Mouse (Mus musculus): ENCODE data around the gene Daglb. TPM values are rescaled to one million over a fixed set of nuclear protein-coding genes. Genes with fewer than 3 reads are reported as not detected.

The Daglb gene
- 13.4 and 14.6 TPM in 2 replicates for polyA plus RNA-seq (2016; fragmentation: Nextera tagmentation; extraction: Ambion mirVana)

DNA sequence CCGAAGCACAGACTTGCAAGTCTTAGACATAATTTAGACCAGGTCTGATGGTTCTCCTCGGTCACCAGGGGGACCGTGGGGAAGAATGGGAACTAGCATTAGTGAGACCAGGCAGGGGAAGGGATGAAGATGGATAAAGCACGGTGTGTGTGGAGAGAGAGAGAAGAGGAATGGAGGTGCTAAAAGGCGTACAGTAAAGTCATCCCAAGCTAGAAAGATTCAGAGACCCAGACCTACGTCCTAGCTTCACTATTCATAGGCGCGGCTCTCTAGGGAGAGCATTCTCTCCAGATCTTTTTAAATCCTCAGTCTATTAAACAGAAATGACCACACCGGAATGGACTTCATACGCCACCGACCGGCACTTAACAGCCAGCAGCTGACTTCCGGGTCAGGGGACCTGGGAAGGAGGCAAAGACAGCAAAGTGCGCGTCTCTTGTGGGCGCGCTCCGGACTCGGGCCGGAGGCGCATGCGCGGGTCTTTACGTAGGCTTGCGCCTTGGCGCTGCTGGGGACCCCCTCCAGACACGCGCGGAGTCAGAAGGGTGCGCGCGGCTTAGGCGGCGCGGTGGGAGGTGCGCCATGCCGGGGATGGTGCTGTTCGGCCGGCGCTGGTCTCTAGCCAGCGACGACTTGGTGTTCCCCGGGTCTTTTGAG, at the start of gene Daglb:
Gene Daglb (plus strand): TSS at position 485 of the 657 bp plus-strand sequence.
- Histone ChIP-seq H3K9ac (peak within 1 kb of the TSS; percentile 75), H3K9me3 (replicated peaks) (no peaks in the 10 kb centered on the region), H3K36me3 (peaks cover 20% of the 10 kb centered on the region), H3K4me2 (replicated peaks) (peak within 1 kb of the TSS; percentile 74), H3K4me3 (peak within 1 kb of the TSS; percentile 78), H3K4me1 (peaks cover 14% of the 10 kb centered on the region), H3K27me3 (no peaks in the 10 kb centered on the region), H3K27ac (peak within 1 kb of the TSS; percentile 67)
- 4% methylated on average over 43 of the region's 43 CpGs for WGBS
- ATAC-seq (ENCODE audit: low FRiP score): peak; percentile 96

- WGBS: 87% methylated on average over 4 of the region's 4 CpGs
Observed at GRCm38 (mm10) chr5:143421484-143421883, 42.9 kb upstream of the Daglb start.

GRCm38 (mm10) chr5:143422990-143423389, 41.4 kb upstream of the Daglb start:
- no peaks in the 10 kb centered on the region for H3K4me1 ChIP-seq
- H3K4me2 ChIP-seq (replicated peaks): no peak overlapping the region
- ATAC-seq (ENCODE audit: low FRiP score): no peak
- H3K4me3 ChIP-seq: no peak overlapping the region
- no peaks in the 10 kb centered on the region for H3K27me3 ChIP-seq
- H3K27ac ChIP-seq: no peak overlapping the region
- WGBS: 86% methylated on average over 4 of the region's 4 CpGs
- H3K36me3 ChIP-seq: peaks cover 41% of the 10 kb centered on the region
- no peak overlapping the region for H3K9ac ChIP-seq
- H3K9me3 ChIP-seq (replicated peaks): no peaks in the 10 kb centered on the region

More at GRCm38 (mm10) chr5:143421484-143421883, 42.9 kb upstream of the Daglb start:
- Histone ChIP-seq H3K27ac (no peak overlapping the region), H3K36me3 (peaks cover 56% of the 10 kb centered on the region), H3K27me3 (no peaks in the 10 kb centered on the region), H3K9ac (no peak overlapping the region), H3K4me1 (no peaks in the 10 kb centered on the region), H3K4me2 (replicated peaks) (no peak overlapping the region), H3K9me3 (replicated peaks) (no peaks in the 10 kb centered on the region), H3K4me3 (no peak overlapping the region)
- ATAC-seq (ENCODE audit: low FRiP score): no peak

DNA sequence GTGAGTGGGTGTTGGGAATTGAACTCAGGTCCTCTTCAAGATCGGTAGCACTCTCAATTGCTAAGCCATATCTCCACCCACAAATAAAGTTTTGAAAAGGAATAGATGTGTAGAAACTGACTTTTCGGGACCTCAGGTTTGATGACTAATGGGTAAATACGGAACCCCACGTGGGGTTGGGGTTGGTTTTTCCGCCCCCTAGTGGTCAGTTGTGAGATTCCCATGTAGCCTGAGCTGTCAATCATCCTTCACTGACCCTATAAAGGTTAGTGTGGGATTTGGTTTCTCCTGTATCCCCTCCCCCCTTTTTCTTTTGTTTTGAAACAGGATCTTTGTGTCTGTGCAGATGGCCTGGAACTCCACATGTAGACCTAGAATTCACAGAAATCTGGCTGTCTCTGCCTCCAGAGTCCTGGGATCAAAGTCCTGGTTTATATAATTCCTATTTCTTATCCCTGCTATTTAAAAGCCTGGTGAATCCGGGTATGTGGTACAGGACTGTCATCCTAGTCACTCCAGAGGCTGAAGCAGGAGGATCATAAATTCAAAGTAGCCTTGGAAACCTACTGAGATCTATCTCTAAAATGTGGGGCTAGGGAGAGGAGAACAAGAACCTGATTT, 40.4 kb upstream of the Daglb start:
- WGBS: 37% methylated on average over 6 of the region's 6 CpGs
- Histone ChIP-seq H3K27ac (no peak overlapping the region), H3K9ac (no peak overlapping the region), H3K9me3 (replicated peaks) (no peaks in the 10 kb centered on the region), H3K36me3 (peaks cover 32% of the 10 kb centered on the region), H3K27me3 (no peaks in the 10 kb centered on the region), H3K4me1 (no peaks in the 10 kb centered on the region), H3K4me3 (no peak overlapping the region), H3K4me2 (replicated peaks) (no peak overlapping the region)
- no peak for ATAC-seq (ENCODE audit: low FRiP score)

GRCm38 (mm10) chr5:143434421-143434820, 30.0 kb upstream of the Daglb start:
- Histone ChIP-seq H3K9ac (no peak overlapping the region), H3K4me3 (no peak overlapping the region), H3K27ac (no peak overlapping the region), H3K27me3 (no peaks in the 10 kb centered on the region), H3K4me2 (replicated peaks) (no peak overlapping the region), H3K4me1 (no peaks in the 10 kb centered on the region), H3K36me3 (no peaks in the 10 kb centered on the region), H3K9me3 (replicated peaks) (no peaks in the 10 kb centered on the region)
- ATAC-seq (ENCODE audit: low FRiP score): no peak
- 0% methylated on average over 4 of the region's 4 CpGs for WGBS

DNA sequence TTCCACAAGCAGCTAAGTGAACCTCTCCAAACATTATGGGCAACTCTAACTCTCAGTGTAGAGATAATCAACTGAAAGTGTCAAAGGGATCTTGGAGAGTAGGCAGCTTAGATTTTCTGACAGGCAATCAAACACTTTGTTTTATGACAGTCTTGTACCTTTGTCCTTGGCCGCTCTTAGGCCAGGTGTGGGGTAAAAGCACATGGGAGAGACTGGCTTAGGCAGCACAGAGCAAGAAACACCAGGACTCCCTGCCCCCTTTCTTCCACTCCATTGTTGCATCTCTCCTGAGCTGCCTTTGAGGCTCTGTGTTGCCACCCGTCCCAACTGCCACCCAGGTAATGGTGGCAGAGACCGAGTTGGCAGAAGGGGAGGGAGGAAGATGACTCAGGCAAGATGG, 23.1 kb upstream of the Daglb start:
- 76% methylated on average over 3 of the region's 3 CpGs for WGBS

DNA sequence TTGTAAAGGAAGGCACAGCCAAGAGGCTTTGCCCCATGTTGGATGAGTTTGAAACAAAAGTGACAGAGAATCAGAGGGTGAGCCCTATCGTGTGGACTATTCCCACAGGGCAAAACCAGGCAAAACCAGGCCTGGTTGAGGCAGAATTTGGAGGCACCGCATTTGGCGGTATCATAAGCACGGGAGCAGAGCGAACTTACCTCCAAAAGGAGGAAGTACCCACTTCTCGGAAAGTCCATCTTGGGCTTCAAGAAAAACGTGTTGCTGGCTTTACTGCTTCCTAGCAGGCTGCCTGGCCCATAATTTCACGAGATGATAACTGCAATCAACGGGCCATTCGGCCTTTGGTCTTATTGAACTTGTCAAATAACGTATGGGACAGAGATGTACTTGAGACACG, 22.6 kb upstream of the Daglb start:
- no peaks in the 10 kb centered on the region for H3K9me3 ChIP-seq (replicated peaks)
- no peaks in the 10 kb centered on the region for H3K27me3 ChIP-seq
- no peak overlapping the region for H3K9ac ChIP-seq
- H3K27ac ChIP-seq: no peak overlapping the region
- no peak overlapping the region for H3K4me3 ChIP-seq
- H3K4me1 ChIP-seq: no peaks in the 10 kb centered on the region
- WGBS: 82% methylated on average over 12 of the region's 12 CpGs
- H3K36me3 ChIP-seq: no peaks in the 10 kb centered on the region
- no peak for ATAC-seq (ENCODE audit: low FRiP score)
- H3K4me2 ChIP-seq (replicated peaks): no peak overlapping the region

More for the DNA sequence above, 23.1 kb upstream of the Daglb start:
- no peaks in the 10 kb centered on the region for H3K36me3 ChIP-seq
- no peak overlapping the region for H3K4me2 ChIP-seq (replicated peaks)
- no peak overlapping the region for H3K9ac ChIP-seq
- no peaks in the 10 kb centered on the region for H3K9me3 ChIP-seq (replicated peaks)
- ATAC-seq (ENCODE audit: low FRiP score): no peak
- no peaks in the 10 kb centered on the region for H3K27me3 ChIP-seq
- no peak overlapping the region for H3K27ac ChIP-seq
- H3K4me1 ChIP-seq: no peaks in the 10 kb centered on the region
- H3K4me3 ChIP-seq: no peak overlapping the region

DNA sequence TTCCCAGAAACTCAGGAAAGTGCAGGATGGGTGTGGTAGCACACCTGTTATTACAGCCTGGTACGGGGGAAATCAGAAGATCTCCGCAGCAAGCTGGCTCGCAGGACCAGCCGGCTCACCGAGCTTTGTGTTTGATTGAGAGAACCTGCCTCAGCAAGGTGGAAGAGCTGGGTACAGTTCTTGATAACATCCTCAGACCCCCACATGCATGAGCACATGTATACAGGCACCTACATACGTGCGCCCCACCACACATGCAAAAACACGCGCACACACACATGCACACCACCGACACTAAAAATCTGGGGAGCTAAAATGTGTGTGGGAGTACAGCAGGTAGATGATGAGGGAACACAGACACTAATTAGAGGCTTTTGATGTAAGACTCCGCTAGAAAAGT, 713 bp upstream of the Daglb start:
- no peaks in the 10 kb centered on the region for H3K9me3 ChIP-seq (replicated peaks)
- peaks cover 14% of the 10 kb centered on the region for H3K4me1 ChIP-seq
- H3K27ac ChIP-seq: peak overlapping the region; percentile 67; the same call in 1 of the 2 replicates
- 77% methylated on average over 11 of the region's 11 CpGs for WGBS
- no peak for ATAC-seq (ENCODE audit: low FRiP score)
- no peaks in the 10 kb centered on the region for H3K27me3 ChIP-seq
- H3K9ac ChIP-seq: peak overlapping the region; percentile 75
- peaks cover 14% of the 10 kb centered on the region for H3K36me3 ChIP-seq
- peak overlapping the region; percentile 74 for H3K4me2 ChIP-seq (replicated peaks)
- peak overlapping the region; percentile 78 for H3K4me3 ChIP-seq

DNA sequence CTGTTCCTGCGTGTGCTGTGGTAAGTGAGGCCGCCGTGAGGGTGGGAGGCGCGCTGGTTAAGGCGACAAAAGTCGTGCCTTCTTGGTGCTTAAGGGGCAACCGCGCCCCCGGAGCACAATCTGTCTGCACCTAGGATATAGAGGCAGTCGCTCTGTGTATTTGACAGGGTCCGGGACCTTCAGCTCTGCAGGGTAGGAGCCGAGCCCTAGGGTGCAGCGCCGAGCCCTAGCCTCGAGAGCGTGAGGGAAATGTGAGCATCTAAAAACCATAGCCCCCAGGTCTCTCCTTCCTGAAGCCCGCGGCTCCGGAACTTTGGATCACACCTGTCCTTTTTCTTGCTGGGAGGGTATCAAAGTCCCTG, 354 bp downstream of the Daglb start:
- H3K27ac ChIP-seq: peak overlapping the region; percentile 67; the same call in 1 of the 2 replicates
- peak overlapping the region; percentile 74 for H3K4me2 ChIP-seq (replicated peaks)
- WGBS: 1% methylated on average over 20 of the region's 20 CpGs
- ATAC-seq (ENCODE audit: low FRiP score): peak; percentile 84
- no peaks in the 10 kb centered on the region for H3K9me3 ChIP-seq (replicated peaks)
- peak overlapping the region; percentile 78 for H3K4me3 ChIP-seq
- H3K27me3 ChIP-seq: no peaks in the 10 kb centered on the region
- H3K9ac ChIP-seq: peak overlapping the region; percentile 75
- peaks cover 25% of the 10 kb centered on the region for H3K36me3 ChIP-seq
- peaks cover 14% of the 10 kb centered on the region for H3K4me1 ChIP-seq

DNA sequence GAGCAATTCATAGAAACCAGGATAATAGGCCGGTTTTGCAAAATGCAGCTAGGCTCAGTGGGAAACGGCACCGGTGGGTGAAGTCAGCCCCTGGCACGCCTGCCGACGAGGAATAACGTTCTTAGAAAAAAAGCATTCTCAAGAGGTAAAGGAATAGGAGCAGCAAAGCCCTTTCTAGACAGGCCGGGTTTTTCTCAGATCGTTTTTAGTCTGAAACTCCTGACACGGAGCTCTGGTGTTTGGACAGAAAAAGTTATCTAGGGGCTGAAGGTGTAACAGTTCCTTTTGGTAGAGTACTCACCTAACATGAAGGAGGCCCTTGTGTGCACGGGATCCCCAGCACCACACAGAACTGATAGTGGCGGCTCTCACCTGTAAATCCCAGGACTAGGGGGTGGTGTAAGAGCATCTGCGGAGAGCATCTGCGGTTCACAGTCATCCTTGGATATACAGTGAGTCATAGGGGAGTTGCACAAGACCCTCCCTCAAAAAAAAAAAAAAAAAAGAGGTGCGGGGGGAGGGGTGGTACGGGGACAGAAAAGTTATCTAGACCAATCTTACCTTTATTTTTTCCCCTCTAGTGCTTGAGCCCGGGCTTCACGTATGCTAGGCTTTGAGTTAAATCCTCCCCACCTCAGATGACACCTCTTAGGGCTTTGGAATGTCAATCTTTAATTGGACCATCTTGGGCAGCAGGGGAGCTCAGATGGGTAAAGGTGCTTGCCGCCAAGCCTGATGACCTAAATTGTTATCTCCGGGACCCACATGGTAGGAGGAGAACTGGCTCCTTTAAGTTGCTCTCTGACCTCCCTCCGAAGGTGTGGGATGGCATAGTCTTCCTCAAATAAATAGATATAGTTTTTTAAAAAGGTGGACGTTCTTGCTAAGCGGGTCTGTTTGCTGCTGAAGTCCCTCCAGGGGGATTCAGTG, 1.0 kb downstream of the Daglb start:
- 42% methylated on average over 23 of the region's 23 CpGs for WGBS
- H3K9me3 ChIP-seq (replicated peaks): no peaks in the 10 kb centered on the region
- H3K4me1 ChIP-seq: peaks cover 14% of the 10 kb centered on the region
- no peak overlapping the region for H3K27ac ChIP-seq
- no peaks in the 10 kb centered on the region for H3K27me3 ChIP-seq
- H3K4me3 ChIP-seq: peak overlapping the region; percentile 78
- H3K4me2 ChIP-seq (replicated peaks): peak overlapping the region; percentile 74
- H3K36me3 ChIP-seq: peaks cover 26% of the 10 kb centered on the region
- ATAC-seq (ENCODE audit: low FRiP score): no peak
- peak overlapping the region; percentile 75 for H3K9ac ChIP-seq

GRCm38 (mm10) chr5:143466891-143467669, 2.7 kb downstream of the Daglb start:
- 96% methylated on average over 23 of the region's 23 CpGs for WGBS

More at GRCm38 (mm10) chr5:143466891-143467669, 2.7 kb downstream of the Daglb start:
- Histone ChIP-seq H3K4me1 (peaks cover 14% of the 10 kb centered on the region), H3K27ac (no peak overlapping the region), H3K4me3 (no peak overlapping the region), H3K9me3 (replicated peaks) (no peaks in the 10 kb centered on the region), H3K9ac (no peak overlapping the region), H3K36me3 (peaks cover 37% of the 10 kb centered on the region), H3K4me2 (replicated peaks) (no peak overlapping the region), H3K27me3 (no peaks in the 10 kb centered on the region)
- ATAC-seq (ENCODE audit: low FRiP score): no peak
